Mouse (Mus musculus) frontal cortex, postnatal 10 days (tissue): ENCODE results near the gene Hmgb1.

ENCODE experiments used
- DNase-seq, 2 experiments: peaks; one replicate each; pipeline ENCODE4 v3.0.0; 2022; ENCODE audit warnings: low spot score in 2 of 2, mixed read lengths in 1 of 2

The Hmgb1 gene

DNA sequence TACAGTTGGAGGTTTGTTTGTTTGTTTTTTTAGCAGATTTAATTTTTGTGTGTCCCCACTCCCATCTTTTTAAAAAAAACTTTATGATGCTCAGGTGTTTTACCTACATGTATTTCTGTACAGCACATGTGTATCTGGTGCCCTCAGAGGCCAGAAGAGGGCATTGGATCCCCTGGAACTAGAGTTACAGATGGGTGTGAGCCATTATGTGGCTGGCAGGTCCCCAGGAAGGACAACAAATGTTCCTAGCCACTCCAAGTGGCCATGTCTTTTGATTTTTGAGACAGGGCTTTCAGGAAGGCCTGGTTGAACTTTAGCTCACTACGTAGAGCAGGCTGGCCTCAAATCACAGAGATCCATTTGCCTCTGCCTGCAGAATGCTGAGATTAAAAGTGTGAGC lies 121.5 kb downstream of the Hmgb1 start:
- DNase-seq = no peak

DNA sequence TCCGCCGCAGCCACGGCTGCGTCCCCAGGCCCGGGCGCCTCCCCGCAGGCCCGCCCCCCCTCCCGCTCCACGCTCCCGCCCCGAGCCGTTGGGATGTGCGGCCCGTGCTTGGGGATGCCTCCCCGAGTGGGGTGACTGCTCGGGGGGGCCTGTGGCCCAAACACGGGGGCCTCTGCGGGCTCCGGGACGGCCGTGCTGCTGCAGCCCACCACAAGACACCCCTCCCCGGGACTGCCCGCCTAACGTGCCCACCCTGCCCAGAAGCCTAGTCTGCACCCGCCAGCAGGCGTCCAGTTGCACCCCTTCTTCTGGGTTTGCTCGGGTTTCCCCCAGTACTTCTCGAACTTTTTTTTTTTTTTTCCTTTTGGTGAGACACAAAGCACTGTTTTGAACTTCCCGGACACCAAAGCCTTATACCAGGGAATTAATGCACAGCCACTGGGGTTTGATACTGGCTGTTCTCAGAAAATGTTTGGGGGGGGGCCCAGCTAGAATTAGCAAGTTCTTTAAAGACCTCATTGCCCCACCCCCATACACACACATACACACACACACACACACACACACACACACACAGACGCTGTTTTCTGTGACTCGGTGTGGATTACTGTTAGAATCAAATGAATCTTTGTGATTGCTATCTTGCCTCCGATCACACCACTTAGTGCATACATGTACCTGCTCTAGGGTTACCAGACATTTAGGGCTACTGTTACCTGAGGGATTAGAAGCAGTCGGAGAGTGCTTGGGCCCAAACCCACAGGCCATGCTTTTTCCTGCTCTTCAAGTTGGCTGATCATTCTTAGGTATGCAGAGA lies 130.7 kb downstream of the Hmgb1 start:
- DNase-seq = peak; percentile 35 to 40

DNA sequence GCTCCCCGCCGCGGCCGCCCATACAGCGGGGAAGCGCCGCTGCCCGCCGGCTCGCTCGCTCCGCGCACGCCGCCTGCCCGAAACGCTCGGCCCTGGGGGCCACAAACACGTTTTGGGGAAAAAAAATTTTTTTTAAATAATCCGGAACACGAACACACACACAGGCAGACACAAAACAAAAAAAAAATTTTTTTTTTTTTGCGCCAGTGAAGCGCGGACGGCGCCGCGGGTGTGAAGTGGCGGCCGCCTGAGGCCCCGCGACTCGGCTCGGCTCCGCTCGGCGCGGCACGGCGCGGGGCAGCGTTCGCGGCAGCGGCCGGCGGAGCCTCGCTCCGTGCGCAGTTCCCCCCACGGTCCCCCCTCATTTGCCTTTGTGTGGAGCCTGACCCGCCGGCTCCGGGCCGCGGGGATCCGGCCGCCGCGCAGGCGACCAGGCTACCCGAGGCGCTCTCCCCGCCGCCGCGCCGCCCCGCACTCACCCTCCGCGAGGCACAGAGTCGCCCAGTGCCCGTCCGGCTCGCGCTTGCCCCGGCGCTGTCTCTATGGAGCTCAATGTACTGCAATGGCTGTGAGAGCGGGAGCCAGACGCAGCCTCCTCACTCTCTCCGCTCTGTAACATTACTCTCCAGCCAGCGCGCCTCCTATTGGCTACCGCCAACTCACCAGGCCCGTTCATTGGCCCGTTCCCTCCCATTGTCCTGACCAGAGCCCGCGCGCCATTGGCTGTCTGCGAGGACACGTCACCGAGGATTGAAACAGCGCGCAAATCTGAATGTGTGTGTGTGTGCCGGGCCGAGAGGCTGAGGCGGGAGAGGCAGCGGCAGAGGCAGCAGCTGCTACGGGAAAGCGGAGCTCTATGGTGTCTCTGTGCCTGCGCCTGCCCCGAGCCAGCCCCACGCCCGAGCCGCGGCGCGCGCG lies 131.6 kb downstream of the Hmgb1 start:
- DNase-seq = peak; percentile 98 to 99

DNA sequence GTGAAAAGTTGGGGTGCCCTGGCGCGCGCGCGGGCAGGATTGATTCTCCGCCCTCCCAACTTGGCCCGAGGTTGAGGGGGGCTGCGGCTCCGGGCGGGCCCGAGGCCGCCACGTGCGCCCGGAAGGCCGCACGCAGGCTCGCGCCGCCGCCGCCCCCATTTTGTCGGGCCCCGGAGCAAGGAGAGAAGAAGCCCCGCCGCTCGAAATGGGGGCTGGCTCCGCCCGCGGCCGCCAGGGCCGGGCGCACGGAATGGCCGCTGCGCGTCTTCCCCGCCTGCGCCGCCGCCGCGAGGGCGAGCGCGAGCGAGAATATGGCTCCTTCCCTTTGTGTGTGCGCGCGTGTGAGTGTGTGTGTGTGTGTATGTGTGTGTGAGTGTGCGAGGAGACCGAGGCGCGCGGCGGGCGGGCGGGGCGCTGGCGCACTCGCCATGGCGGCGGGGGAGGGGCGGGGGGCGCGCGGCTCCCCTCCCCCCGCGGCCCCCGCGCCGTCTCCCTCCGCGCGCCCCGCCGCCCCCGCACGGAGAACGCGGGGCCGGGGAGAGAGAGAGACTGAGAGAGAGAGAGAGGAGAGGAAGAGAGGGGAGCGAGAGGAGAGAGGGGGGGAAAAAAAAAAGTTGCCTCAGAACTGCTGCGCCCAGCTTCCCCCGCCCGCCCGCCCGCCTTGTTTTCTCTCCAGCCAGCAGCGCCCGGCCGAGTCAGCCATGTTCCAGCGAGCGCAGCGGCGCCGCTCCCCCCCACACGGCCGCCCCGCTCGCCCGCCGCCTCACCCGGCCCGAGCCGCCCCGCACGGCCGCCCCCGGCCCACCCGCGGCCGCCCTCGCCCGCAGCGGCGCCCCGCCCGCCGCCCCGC lies 132.5 kb downstream of the Hmgb1 start:
- DNase-seq = peak; percentile 75 to 80

DNA sequence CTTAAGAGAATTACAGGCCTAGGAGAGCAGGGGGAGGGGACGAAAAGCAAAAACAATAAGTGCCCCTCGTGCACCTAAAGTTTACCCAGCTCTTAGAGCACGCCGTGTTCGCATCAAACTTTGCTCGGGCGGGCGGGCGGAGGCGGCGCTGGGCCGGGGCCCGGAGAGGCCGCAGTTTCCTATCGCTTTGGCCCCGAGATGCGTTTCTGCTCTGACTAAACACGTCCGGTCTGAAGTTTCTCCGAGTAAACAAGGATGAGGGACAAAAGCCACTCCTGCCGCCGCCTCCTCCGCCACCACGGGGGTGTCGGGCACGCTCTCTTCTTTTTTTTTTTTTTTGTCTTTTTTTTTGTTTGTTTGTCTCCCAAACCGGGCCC lies 133.1 kb downstream of the Hmgb1 start:
- DNase-seq = no peak

DNA sequence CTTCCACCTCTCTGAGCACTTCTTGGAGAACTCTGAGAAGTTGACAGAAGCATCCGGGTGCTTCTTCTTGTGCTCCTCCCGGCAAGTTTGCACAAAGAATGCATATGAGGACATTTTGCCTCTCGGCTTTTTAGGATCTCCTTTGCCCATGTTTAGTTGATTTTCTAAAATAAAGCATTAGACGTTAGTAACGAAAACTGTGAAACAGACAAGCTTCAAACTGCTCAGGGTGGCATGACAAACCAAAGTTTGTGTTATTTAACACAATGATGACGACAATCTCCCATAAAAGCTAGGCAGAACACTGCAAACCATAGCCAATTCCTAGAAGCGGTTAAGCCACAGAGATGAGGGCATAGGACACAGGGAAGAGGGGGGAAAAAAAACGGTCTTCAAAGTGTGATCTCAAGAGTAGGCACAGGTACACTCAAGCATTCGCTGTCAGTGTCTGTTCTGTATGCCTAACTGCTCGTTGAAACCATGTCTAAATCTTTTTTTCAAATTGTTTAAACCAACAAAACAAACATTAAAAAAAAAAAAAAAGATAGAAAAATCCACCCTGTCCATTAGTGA lies 133.6 kb downstream of the Hmgb1 start:
- DNase-seq = no peak

DNA sequence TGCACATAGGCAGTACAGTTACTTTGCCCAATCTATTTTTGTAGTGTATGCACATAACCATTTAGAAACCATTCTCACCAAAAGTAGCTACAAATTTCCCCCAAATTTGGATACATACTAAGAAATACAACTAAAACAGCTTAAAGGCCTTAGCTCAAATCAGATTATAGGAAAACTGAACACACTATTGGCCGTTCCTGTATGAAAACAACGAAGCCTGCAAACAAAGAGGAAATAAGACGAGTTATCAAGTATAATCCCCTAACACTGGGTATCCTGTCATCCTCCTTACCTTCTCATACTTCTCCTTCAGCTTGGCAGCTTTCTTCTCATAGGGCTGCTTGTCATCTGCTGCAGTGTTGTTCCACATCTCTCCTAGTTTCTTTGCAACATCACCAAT lies 134.9 kb downstream of the Hmgb1 start:
- no peak for DNase-seq

DNA sequence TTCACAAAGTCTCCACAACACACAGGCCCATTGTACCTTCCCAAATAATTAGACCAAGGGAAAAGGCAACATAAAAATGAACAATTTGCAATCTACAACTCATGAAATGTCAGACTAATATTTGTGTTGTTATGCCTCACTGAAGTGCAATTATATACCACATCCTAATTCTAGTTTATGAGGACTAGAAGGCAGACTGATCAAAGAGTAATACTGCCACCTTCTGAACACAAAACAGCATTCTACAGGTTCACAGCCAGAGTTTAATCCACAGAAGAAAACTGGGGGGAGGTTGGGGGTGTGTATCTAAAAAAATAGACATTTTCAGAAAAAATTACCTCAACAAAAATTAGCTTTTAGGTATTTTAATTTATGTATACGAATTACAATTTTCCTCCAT lies 135.3 kb downstream of the Hmgb1 start:
- DNase-seq = no peak

DNA sequence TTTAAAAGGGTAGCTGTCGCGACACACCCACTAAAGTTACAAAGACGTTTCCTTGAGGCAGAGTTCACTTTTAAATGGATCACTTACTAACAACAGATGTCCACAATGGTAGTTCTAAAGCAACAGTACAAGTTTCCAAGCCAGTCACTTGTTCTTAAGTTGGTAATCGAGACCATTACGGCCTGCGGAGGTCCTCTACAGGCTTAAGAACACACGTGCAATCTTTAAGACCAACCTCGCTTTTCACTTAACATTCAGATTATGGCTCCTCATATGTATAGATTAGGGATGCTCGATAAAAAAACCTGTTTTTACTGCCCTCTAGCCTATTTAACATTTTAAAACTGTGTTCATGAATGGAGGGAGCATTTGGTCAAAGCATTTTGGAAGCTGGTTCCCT lies 137.6 kb downstream of the Hmgb1 start:
- no peak for DNase-seq

DNA sequence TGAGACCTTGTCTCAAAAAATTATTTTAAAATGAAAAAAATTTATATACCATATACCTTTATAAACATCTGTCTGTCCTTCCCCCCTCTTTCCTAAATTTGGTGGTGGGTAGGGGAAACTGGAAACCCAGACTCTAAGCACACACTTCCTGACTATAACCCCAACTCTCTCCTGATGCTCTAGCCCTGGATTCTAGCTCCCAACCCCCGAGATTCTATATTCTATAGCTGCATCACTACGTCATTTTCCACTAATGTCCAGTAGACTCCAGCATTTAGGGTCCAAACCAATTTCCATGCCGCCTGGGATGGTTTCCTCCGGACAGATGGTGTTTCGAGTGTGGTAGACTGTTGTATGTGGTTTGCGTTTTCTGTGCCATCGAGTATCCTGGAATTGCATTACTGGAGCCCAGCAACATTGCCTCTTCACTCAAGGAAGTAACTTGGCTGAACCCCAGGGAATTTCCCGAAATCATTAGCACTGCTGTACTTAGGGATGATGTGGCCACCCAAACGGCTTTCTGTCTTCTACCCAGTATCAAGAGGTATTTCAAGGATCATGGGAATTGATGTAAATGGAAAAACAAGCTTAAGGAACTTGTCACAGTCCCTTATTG lies 138.7 kb downstream of the Hmgb1 start:
- DNase-seq = no peak

DNA sequence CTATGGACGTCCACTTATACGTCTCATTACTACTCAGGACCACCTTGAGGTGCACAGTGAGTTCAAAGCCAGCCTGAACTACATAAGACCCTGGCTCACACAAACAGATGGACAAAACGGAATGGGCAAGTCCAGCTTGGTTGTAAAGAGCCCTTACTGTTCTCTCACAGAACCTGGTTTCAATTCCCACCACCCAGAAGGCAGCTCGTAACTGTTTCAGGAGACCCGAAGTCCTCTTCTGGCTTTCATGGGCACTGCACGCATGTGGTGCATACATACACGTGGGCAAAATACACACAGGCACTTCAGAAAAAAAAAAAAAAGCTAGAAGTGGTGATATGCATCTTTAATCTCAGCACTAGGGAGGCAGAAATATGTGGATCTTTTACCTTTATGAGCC lies 139.2 kb downstream of the Hmgb1 start:
- DNase-seq = no peak

DNA sequence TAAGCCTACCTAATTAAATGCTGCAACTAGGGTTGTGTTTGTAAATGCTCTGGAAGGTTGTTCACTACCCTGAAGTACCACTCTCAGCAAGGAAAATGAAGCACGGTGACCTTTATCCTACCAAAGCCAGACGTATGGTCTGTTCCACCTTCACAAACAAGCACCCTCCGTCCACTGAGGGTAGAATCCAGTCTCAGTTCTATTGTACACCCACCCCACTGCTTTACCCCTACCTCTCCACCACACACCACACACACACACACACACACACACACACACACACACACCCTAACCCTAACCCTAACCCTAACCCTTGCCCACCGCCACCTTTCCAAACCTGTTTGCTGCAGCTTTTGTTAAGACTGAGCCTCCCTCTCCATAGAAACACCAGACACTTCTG lies 140.2 kb downstream of the Hmgb1 start:
- no peak for DNase-seq

DNA sequence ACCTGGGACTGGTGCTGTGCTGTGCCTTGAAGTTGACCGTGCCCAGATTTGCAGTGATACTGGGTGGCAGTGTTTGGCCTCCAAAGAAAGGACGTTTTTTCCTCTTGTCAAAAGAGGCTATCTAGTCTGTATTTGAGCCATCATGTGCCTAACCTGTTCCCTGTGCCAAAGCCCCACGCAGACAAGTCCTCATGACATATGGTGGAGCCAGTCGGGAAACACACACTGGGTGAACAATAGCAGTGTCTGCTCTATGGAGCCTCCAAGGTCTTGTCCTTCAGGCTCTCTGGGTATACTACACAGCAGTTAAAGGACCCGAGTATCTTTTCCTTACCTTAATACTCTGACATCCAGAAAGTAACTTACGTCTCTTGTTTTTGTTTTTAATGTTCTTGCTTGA lies 141.0 kb downstream of the Hmgb1 start:
- DNase-seq = no peak

DNA sequence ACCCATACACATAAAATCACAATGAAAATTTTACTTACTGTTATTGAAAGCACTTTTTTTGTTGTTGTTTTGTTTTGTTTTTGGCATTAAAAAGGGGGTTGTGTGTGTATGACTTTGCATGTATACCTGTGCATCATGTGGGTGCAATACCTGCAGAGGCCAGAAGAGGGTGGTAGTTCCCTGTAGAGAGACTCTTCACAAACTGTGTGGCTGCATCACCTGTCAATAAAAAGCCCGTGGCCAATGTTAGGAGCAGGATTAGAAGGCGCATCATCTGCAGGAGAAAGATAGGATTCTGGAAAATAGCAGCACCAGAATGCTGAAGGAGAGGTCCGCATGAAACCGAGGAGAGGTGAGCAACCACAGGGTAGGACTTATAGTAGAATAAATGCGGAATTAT lies 144.5 kb downstream of the Hmgb1 start:
- DNase-seq = no peak

DNA sequence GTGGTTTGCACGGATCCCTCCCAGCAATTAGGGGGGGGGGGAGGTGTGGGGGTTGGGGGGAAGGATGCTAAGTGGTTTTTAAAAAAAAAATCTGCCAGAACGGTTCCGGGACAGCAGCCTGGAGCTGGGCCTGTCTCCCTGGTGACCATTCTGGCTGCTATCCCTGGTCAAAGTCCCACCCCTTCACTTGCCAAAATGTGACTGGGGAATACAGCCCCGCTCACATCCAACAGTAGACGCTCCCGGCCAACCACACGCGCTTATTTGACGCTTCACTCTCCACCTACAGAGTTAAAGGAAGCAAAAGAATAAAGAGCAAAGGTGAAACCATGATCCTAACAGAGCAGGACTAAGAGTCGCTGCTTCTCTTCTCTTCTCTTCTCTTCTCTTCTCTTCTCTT lies 146.6 kb downstream of the Hmgb1 start:
- peak in 1 of 2 experiments; percentile 29 for DNase-seq

DNA sequence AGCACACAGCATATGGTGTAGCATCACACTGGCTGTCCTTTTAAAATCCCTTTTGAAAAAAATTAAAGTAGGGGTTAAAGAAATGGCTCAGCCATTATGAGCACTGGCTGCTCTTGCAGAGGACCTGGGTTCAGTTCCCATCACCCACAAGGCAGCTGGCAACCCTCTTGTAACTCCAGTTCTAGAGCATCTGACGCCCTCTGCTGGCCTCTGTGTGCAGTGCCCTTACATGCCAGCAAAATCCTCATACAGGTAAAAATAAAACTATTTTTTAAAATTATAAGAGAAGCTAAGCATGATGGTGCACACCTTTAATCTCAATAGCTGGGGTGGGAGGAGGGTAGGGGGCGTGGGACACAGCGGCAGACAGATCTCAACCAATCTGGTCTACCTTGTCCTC lies 147.4 kb downstream of the Hmgb1 start:
- DNase-seq = no peak

DNA sequence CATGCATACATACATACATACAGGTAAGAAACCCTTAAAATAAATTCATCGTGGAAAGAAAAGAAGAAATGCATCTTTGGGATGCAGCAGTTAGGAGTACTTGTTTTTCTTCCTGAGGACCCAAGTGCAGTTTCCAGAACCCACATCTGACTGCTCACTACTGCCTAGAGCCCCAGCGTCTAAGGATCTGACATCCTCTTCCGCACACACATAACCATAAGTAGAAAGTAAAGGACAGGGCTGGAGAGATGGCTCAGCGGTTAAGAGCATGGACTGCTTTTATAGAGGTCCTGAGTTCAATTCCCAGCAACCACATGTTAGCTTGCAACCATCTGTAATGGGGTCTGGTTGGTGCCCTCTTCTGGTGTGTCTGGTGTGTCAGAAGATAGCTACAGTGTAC lies 151.9 kb downstream of the Hmgb1 start:
- DNase-seq = no peak

DNA sequence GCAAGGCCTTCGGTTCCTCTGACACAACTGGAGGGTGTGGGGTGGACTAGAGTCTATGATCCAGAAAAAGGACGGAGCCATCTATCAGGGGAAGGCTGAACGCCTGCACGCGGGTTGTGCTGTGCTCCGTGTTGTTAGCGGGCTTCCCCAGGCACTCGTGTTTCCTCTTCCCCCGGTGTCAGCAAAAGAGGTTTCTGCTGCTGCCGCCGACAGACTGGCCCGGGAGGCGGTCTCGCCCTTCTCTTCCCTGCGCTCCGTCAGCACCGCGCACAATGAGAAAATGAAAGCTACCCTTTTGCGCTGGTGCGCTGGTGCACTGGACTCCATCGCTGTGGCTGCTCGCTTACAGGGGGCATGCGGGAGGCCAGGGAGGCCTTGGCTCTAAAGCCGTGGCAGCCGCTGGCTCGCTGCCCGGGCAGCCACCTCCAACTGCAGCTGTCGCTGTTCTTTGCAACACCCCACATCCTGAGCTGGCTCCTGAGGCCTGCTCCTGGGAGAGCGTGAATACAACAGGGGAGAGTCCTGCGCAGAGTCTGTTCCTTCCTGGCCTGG lies 153.0 kb downstream of the Hmgb1 start:
- DNase-seq = peak in 1 of 2 experiments; percentile 41

DNA sequence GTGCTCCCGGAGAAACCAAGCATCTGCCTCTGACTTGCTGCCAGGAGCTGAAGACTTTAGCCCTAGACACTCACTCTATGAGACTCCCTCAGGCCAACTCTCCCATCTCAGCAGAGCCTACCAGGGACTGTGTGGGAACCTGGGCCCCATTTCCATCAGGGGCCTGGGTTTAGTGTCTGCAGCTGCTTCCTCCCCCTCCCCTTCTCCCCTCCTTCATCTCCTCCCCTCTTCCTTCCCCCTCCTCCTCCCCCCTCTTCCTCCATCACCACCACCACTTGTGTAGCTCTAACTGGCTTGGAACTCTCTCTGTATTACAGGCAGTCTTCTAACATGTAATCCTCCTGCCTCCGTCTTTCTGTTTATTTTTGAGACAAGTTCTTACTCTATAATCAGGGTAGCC lies 154.2 kb downstream of the Hmgb1 start:
- no peak for DNase-seq

DNA sequence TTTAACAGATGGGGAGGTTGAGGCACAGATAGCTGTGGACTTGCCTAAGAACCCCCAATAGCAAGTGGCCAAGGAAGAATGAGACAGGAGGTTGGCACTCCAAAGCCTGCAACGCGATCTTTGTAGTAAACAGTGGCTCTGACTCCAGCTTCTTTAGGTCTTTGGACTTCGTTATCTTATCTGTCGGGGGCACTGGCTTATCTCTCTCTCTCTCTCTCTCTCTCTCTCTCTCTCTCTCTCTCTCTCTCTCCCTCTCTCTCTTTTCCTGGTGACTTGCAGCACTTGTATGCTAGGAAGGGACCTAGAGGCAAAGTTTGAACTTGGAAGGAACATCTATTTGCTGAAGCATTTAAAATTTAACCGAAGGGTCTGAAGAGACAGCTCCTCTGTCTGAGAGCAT lies 155.9 kb downstream of the Hmgb1 start:
- DNase-seq = no peak

DNA sequence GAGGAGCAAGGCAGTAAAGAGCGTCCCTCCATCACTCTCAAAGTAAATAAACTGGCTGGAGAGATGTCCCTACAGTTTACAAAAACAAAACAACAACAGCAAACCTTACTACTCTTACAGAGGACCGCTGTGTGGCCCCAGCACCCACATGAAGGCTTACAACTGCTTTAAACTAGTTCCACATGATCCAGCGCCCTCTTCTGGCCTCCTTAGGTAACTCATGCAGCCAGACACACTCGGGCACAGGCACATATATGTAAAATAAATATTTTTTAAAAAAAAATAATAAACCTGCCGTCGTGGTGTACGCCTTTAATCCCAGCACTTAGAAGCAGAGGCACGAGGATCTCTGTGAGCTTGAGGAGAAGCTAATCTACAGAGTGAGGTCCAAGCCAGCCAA lies 156.9 kb downstream of the Hmgb1 start:
- no peak for DNase-seq
